Mouse (Mus musculus) liver, postnatal 0 days (tissue): ENCODE measurements around the gene Tmem132c.

Experiments used
- CTCF ChIP-seq: sonication (generic); IDR thresholded peaks from 2 replicates; pipeline ENCODE4 v1.5.1; 2016; ENCODE audit warnings: antibody characterized with exemption, low read depth
- EP300 ChIP-seq: IDR thresholded peaks from 2 replicates; pipeline ENCODE4 v1.6.1; 2016; ENCODE audit warnings: antibody characterized with exemption, low read depth, mild to moderate bottlenecking

GRCm38 (mm10) chr5:127595676-127596075, 354.1 kb downstream of the Tmem132c start:
- TF ChIP-seq CTCF (no peak), EP300 (no peak)
